Mouse (Mus musculus): ENCODE measurements around the gene Mapk6. TPM values are rescaled to one million over a fixed set of nuclear protein-coding genes. Genes with fewer than 3 reads are reported as not detected.
A peak's percentile ranks its signal among the peaks of the same experiment; 100 is the strongest.

The Mapk6 gene
- polyA plus RNA-seq, 1 experiment from 2014 or later, result 67.3 TPM

GRCm38 (mm10) chr9:75409031-75409851 is 564 bp downstream of the Mapk6 start:
- peak overlapping the region; percentile 85 for H3K4me2 ChIP-seq
- no peaks in the 10 kb centered on the region for H3K27me3 ChIP-seq (ENCODE audit: insufficient read depth, low read length)
- under 1% methylated on average over 73 of the region's 90 CpGs for WGBS
- H3K9me3 ChIP-seq (ENCODE audit: low read depth, low read length), result no peaks in the 10 kb centered on the region
- DNase-seq (peak; percentile 81), ATAC-seq (ENCODE audit: insufficient read depth) (peak; percentile 82)
- H3K27ac ChIP-seq (ENCODE audit: low read depth), result peak overlapping the region; percentile 99
- peak overlapping the region; percentile 92 for H3K9ac ChIP-seq
- H3K4me1 ChIP-seq (ENCODE audit: insufficient read depth), result peaks cover 8% of the 10 kb centered on the region
- TF ChIP-seq CTCF (IDR thresholded peaks at IDR 0.05; ENCODE audit: low read depth), result no peak
- peak overlapping the region; percentile 84 for H3K4me3 ChIP-seq (ENCODE audit: low read depth, low read length)
- H3K36me3 ChIP-seq (ENCODE audit: insufficient read depth), result no peaks in the 10 kb centered on the region

GRCm38 (mm10) chr9:75408204-75408826 is 1.5 kb downstream of the Mapk6 start:
- no peak for TF ChIP-seq CTCF (IDR thresholded peaks at IDR 0.05; ENCODE audit: low read depth)
- Histone ChIP-seq H3K36me3 (ENCODE audit: insufficient read depth) (no peaks in the 10 kb centered on the region), H3K4me1 (ENCODE audit: insufficient read depth) (peaks cover 11% of the 10 kb centered on the region), H3K27me3 (ENCODE audit: insufficient read depth, low read length) (no peaks in the 10 kb centered on the region), H3K9ac (peak overlapping the region; percentile 92), H3K4me2 (peak overlapping the region; percentile 85), H3K9me3 (ENCODE audit: low read depth, low read length) (no peaks in the 10 kb centered on the region), H3K4me3 (ENCODE audit: low read depth, low read length) (peak overlapping the region; percentile 84), H3K27ac (ENCODE audit: low read depth) (peak overlapping the region; percentile 99; the same call in 1 of the 2 replicates)
- ATAC-seq (ENCODE audit: insufficient read depth), result no peak
- WGBS, result 3% methylated on average over 11 of the region's 11 CpGs
- peak; percentile 53 for DNase-seq

GRCm38 (mm10) chr9:75407803-75408202 is 2.0 kb downstream of the Mapk6 start:
- Histone ChIP-seq H3K4me2 (peak overlapping the region; percentile 85), H3K9ac (peak overlapping the region; percentile 40), H3K27ac (ENCODE audit: low read depth) (no peak overlapping the region), H3K4me1 (ENCODE audit: insufficient read depth) (peaks cover 11% of the 10 kb centered on the region), H3K4me3 (ENCODE audit: low read depth, low read length) (peak overlapping the region; percentile 84), H3K36me3 (ENCODE audit: insufficient read depth) (no peaks in the 10 kb centered on the region), H3K27me3 (ENCODE audit: insufficient read depth, low read length) (no peaks in the 10 kb centered on the region), H3K9me3 (ENCODE audit: low read depth, low read length) (no peaks in the 10 kb centered on the region)
- no peak for TF ChIP-seq CTCF (IDR thresholded peaks at IDR 0.05; ENCODE audit: low read depth)
- DNase-seq, result peak; percentile 60
- no peak for ATAC-seq (ENCODE audit: insufficient read depth)
- WGBS, result 10% methylated on average over 10 of the region's 10 CpGs

GRCm38 (mm10) chr9:75406121-75406520 is 3.7 kb downstream of the Mapk6 start:
- no peak for DNase-seq
- H3K4me1 ChIP-seq (ENCODE audit: insufficient read depth), result peaks cover 11% of the 10 kb centered on the region

GRCm38 (mm10) chr9:75403520-75403919 is 6.3 kb downstream of the Mapk6 start:
- Histone ChIP-seq H3K36me3 (ENCODE audit: insufficient read depth) (no peaks in the 10 kb centered on the region), H3K4me2 (no peak overlapping the region), H3K27me3 (ENCODE audit: insufficient read depth, low read length) (no peaks in the 10 kb centered on the region), H3K4me3 (ENCODE audit: low read depth, low read length) (no peak overlapping the region), H3K4me1 (ENCODE audit: insufficient read depth) (peaks cover 7% of the 10 kb centered on the region), H3K9ac (no peak overlapping the region), H3K9me3 (ENCODE audit: low read depth, low read length) (no peaks in the 10 kb centered on the region), H3K27ac (ENCODE audit: low read depth) (no peak overlapping the region)
- ATAC-seq (ENCODE audit: insufficient read depth) (no peak), DNase-seq (peak; percentile 35)
- 47% methylated on average over 3 of the region's 3 CpGs for WGBS
- no peak for TF ChIP-seq CTCF (IDR thresholded peaks at IDR 0.05; ENCODE audit: low read depth)

More at GRCm38 (mm10) chr9:75406121-75406520, 3.7 kb downstream of the Mapk6 start:
- TF ChIP-seq CTCF (IDR thresholded peaks at IDR 0.05; ENCODE audit: low read depth), result no peak
- Histone ChIP-seq H3K36me3 (ENCODE audit: insufficient read depth) (no peaks in the 10 kb centered on the region), H3K27me3 (ENCODE audit: insufficient read depth, low read length) (no peaks in the 10 kb centered on the region), H3K4me2 (no peak overlapping the region), H3K9ac (no peak overlapping the region), H3K27ac (ENCODE audit: low read depth) (no peak overlapping the region), H3K4me3 (ENCODE audit: low read depth, low read length) (no peak overlapping the region), H3K9me3 (ENCODE audit: low read depth, low read length) (no peaks in the 10 kb centered on the region)
- whole genome bisulfite sequencing, result 69% methylated on average over 2 of the region's 2 CpGs
- ATAC-seq (ENCODE audit: insufficient read depth), result no peak

GRCm38 (mm10) chr9:75401593-75402504 is 8.0 kb downstream of the Mapk6 start:
- no peaks in the 10 kb centered on the region for H3K9me3 ChIP-seq (ENCODE audit: low read depth, low read length)
- H3K4me3 ChIP-seq (ENCODE audit: low read depth, low read length), result no peak overlapping the region
- DNase-seq, result no peak
- no peaks in the 10 kb centered on the region for H3K27me3 ChIP-seq (ENCODE audit: insufficient read depth, low read length)
- H3K4me2 ChIP-seq, result no peak overlapping the region
- ATAC-seq (ENCODE audit: insufficient read depth), result no peak
- H3K27ac ChIP-seq (ENCODE audit: low read depth), result no peak overlapping the region
- no peak for TF ChIP-seq CTCF (IDR thresholded peaks at IDR 0.05; ENCODE audit: low read depth)
- WGBS, result 65% methylated on average over 20 of the region's 20 CpGs
- no peak overlapping the region for H3K9ac ChIP-seq
- H3K36me3 ChIP-seq (ENCODE audit: insufficient read depth), result peaks cover 14% of the 10 kb centered on the region
- peaks cover 3% of the 10 kb centered on the region for H3K4me1 ChIP-seq (ENCODE audit: insufficient read depth)
